Mouse (Mus musculus) CH12.LX (cell line): ENCODE measurements around the gene Siah2. TPM values are rescaled to one million over a fixed set of nuclear protein-coding genes. Genes with fewer than 3 reads are reported as not detected.
A peak's percentile ranks its signal among the peaks of the same experiment; 100 is the strongest.

ENCODE experiments used
- DNase-seq: peaks from one replicate; pipeline ENCODE4 v3.0.0-alpha.2; 2013; ENCODE audit errors: extremely low read depth
- H3K27ac ChIP-seq: 2 replicates; pipeline ENCODE4 v1.5.1; 2012; ENCODE audit warnings: low read depth, mild to moderate bottlenecking, control low read depth, moderate library complexity; ENCODE audit not compliant: insufficient read depth
- H3K27me3 ChIP-seq: replicated peaks from 2 replicates; pipeline ENCODE3; 2012; ENCODE audit warnings: inconsistent platforms
- H3K36me3 ChIP-seq, 2 experiments: replicated peaks in 1 of 2; 2 replicates each; pipeline versions ENCODE3 to v1.6.1; 2012; ENCODE audit warnings: inconsistent platforms in 1 of 2, low read length in 1 of 2, mild to moderate bottlenecking in 1 of 2, mixed read lengths in 1 of 2, moderate library complexity in 1 of 2; ENCODE audit not compliant: control insufficient read depth in 1 of 2, insufficient read depth in 1 of 2
- H3K4me1 ChIP-seq, 2 experiments: 2 replicates each; pipeline ENCODE4 v1.6.1; 2012; ENCODE audit warnings: inconsistent platforms in 1 of 2, moderate library complexity in 1 of 2; ENCODE audit not compliant: insufficient read depth in 2 of 2, control insufficient read depth in 1 of 2
- H3K4me2 ChIP-seq: 2 replicates; pipeline ENCODE4 v1.6.1; 2012; ENCODE audit warnings: low read depth, mild to moderate bottlenecking, control low read depth; ENCODE audit not compliant: poor library complexity, insufficient read depth, severe bottlenecking
- H3K4me3 ChIP-seq, 3 experiments: fragments of 150-350 bp in 1 of 3; sonication (generic) in 1 of 3; replicated peaks in 1 of 3; 2 replicates each; pipeline versions ENCODE3 to v1.5.1; 2011 to 2012; ENCODE audit warnings: low read depth in 2 of 3, low read length in 2 of 3, mild to moderate bottlenecking in 2 of 3, moderate library complexity in 2 of 3, control low read depth in 1 of 3, improper control_type of control experiment in 1 of 3, inconsistent platforms in 1 of 3, mixed read lengths in 1 of 3; ENCODE audit not compliant: poor library complexity in 1 of 3
- H3K79me2 ChIP-seq: replicated peaks from 2 replicates; pipeline ENCODE4 v1.6.1; 2012; ENCODE audit warnings: mild to moderate bottlenecking, moderate library complexity; ENCODE audit not compliant: control insufficient read depth, poor library complexity, insufficient read depth, severe bottlenecking; ENCODE audit errors: extremely low read depth
- H3K9ac ChIP-seq: 2 replicates; pipeline ENCODE4 v1.6.1; 2012; ENCODE audit warnings: low read depth, mild to moderate bottlenecking, control low read depth, moderate library complexity; ENCODE audit not compliant: insufficient read depth
- H3K9me3 ChIP-seq: replicated peaks from 2 replicates; pipeline ENCODE3; 2012; ENCODE audit warnings: low read length, inconsistent platforms, mixed read lengths
- BHLHE40 ChIP-seq: IDR thresholded peaks from 2 replicates; pipeline ENCODE4 v1.6.1; 2011; ENCODE audit warnings: mild to moderate bottlenecking, low read depth, low read length, improper control_type of control experiment
- CHD1 ChIP-seq: IDR thresholded peaks from 2 replicates; pipeline ENCODE4 v1.6.1; 2012; ENCODE audit warnings: low read depth, low read length, improper control_type of control experiment, inconsistent platforms
- ETS1 ChIP-seq: conservative IDR thresholded peaks from 2 replicates; pipeline ENCODE4 v1.6.1; 2012; ENCODE audit warnings: low read depth, mild to moderate bottlenecking, inconsistent platforms, low read length, improper control_type of control experiment, moderate library complexity
- JUND ChIP-seq: conservative IDR thresholded peaks from 2 replicates; pipeline ENCODE4 v1.6.1; 2011; ENCODE audit warnings: low read depth, low read length, improper control_type of control experiment
- MAX ChIP-seq: IDR thresholded peaks from 2 replicates; pipeline ENCODE4 v1.6.1; 2011; ENCODE audit warnings: low read length, improper control_type of control experiment
- MEF2A ChIP-seq: IDR thresholded peaks from 2 replicates; pipeline ENCODE4 v1.6.1; 2014; ENCODE audit warnings: low read depth, mild to moderate bottlenecking, inconsistent platforms, low read length, improper control_type of control experiment, borderline replicate concordance
- MXI1 ChIP-seq: IDR thresholded peaks from 2 replicates; pipeline ENCODE4 v1.6.1; 2011; ENCODE audit warnings: mild to moderate bottlenecking, low read depth, low read length, improper control_type of control experiment
- MYC ChIP-seq: IDR thresholded peaks from 2 replicates; pipeline ENCODE4 v1.6.1; 2011; ENCODE audit warnings: low read depth, mild to moderate bottlenecking, improper control_type of control experiment, low read length
- NRF1 ChIP-seq: IDR thresholded peaks from 2 replicates; pipeline ENCODE4 v1.6.1; 2014; ENCODE audit warnings: low read depth, mild to moderate bottlenecking, inconsistent platforms, low read length, improper control_type of control experiment, moderate library complexity
- RCOR1 ChIP-seq: conservative IDR thresholded peaks from 2 replicates; pipeline ENCODE4 v1.6.1; 2012; ENCODE audit warnings: low read depth, mild to moderate bottlenecking, inconsistent platforms, low read length, improper control_type of control experiment
- UBTF ChIP-seq: IDR thresholded peaks from 2 replicates; pipeline ENCODE4 v1.6.1; 2012; ENCODE audit warnings: low read depth, mild to moderate bottlenecking, inconsistent platforms, low read length, improper control_type of control experiment, moderate library complexity
- ZC3H11A ChIP-seq: IDR thresholded peaks from 2 replicates; pipeline ENCODE4 v1.6.1; 2012; ENCODE audit warnings: low read depth, mild to moderate bottlenecking, inconsistent platforms, low read length, improper control_type of control experiment
- dilution Hi-C: fragments of 300-500 bp; cut with MboI; formaldehyde crosslinking; loops from 2 replicates; pipeline ENCODE4 v1.14.3; 2020; ENCODE audit warnings: low sequenced_read_pairs; ENCODE audit not compliant: extremely low pct_unique_long_range_greater_than_20kb, extremely low pct_ligation_motif_present
- in situ Hi-C: fragments of 300-500 bp; cut with MboI; formaldehyde crosslinking; loops from 3 replicates; pipeline ENCODE4 v1.14.3; 2019; ENCODE audit warnings: low sequenced_read_pairs, low pct_ligation_motif_present, low pct_unique_long_range_greater_than_20kb, mixed read lengths
- polyA plus RNA-seq: library from polyadenylated mRNA; unstranded; fragments of >175 nt; gene quantifications from 2 replicates; pipeline ENCODE4 v1.2.1, GENCODE M21; 2012; ENCODE audit warnings: low read depth; ENCODE audit not compliant: insufficient read length
- total RNA-seq, 2 experiments: library from RNA; depleted of rRNA; stranded (reverse); fragments of 300-350 nt in 1 of 2; fragments of >200 nt in 1 of 2; gene quantifications; 2 replicates each; pipeline ENCODE4 v1.2.3; 2012 to 2014

Gene Siah2
- total and polyA plus RNA-seq, 3 experiments, result 104 to 142 (median 140) TPM

GRCm38 (mm10) chr3:58695044-58695443, 2.8 kb upstream of the Siah2 start:
- DNase-seq, result no peak
- Histone ChIP-seq H3K27me3 (no peaks in the 10 kb centered on the region), H3K4me2 (peak overlapping the region; percentile 97), H3K4me3 (peak overlapping the region in 2 of 3 experiments; percentile 2 to 98), H3K4me1 (peaks cover 16 to 42% of the 10 kb centered on the region in 2 experiments), H3K27ac (peak overlapping the region; percentile 100), H3K79me2 (peaks cover 42% of the 10 kb centered on the region), H3K9ac (peak overlapping the region; percentile 99), H3K36me3 (peaks cover 0 to 10% of the 10 kb centered on the region in 2 experiments), H3K9me3 (no peaks in the 10 kb centered on the region)
- TF ChIP-seq JUND, result 0 out of 2 replicates have a peak, but pooled peaks have one; percentile 11
- TF ChIP-seq CHD1, result peak; percentile 61; the same call in 1 of the 2 replicates
- TF ChIP-seq ETS1, result 0 out of 2 replicates have a peak, but pooled peaks have one; percentile 16
- no peak for TF ChIP-seq MEF2A
- dilution Hi-C loops, result no loop called here
- in situ Hi-C loops, result loop anchor here (25.0 kb wide), 1 partner anchor 283 kb away; the partner anchor contains the start of gene Tsc22d2

- dilution Hi-C loops, result no loop called here
- Histone ChIP-seq H3K36me3 (peaks cover 12 to 16% of the 10 kb centered on the region in 2 experiments), H3K27ac (peak overlapping the region; percentile 84), H3K79me2 (peaks cover 59% of the 10 kb centered on the region), H3K27me3 (no peaks in the 10 kb centered on the region), H3K9ac (peak overlapping the region; percentile 99), H3K9me3 (no peaks in the 10 kb centered on the region), H3K4me2 (peak overlapping the region; percentile 78), H3K4me1 (peaks cover 15 to 32% of the 10 kb centered on the region in 2 experiments), H3K4me3 (peak overlapping the region; percentile 67 to 98 (median 67))
- no peak for DNase-seq
- TF ChIP-seq MXI1 (peak; percentile 68; the same call in 1 of the 2 replicates), MYC (peak; percentile 83), NRF1 (no peak), MAX (0 out of 2 replicates have a peak, but pooled peaks have one; percentile 14), BHLHE40 (0 out of 2 replicates have a peak, but pooled peaks have one; percentile 23), ZC3H11A (no peak), MEF2A (no peak), RCOR1 (0 out of 2 replicates have a peak, but pooled peaks have one; percentile 16)
- in situ Hi-C loops, result loop anchor here (25.0 kb wide), 1 partner anchor 281 kb away; the partner anchor contains the start of gene Tsc22d2
These were observed 1.1 kb upstream of the Siah2 start for GRCm38 (mm10) chr3:58693331-58693730.

GRCm38 (mm10) chr3:58691374-58691939, 743 bp downstream of the Siah2 start:
- dilution Hi-C loops, result no loop called here
- Histone ChIP-seq H3K36me3 (peaks cover 18 to 28% of the 10 kb centered on the region in 2 experiments), H3K79me2 (peaks cover 74% of the 10 kb centered on the region), H3K9me3 (no peaks in the 10 kb centered on the region), H3K4me1 (peaks cover 8 to 23% of the 10 kb centered on the region in 2 experiments), H3K4me2 (no peak overlapping the region), H3K4me3 (peak overlapping the region; percentile 75 to 98 (median 91)), H3K27me3 (no peaks in the 10 kb centered on the region), H3K9ac (peak overlapping the region; percentile 92), H3K27ac (peak overlapping the region; percentile 94)
- DNase-seq, result no peak
- in situ Hi-C loops, result loop anchor here (25.0 kb wide), 1 partner anchor 279 kb away; the partner anchor contains the start of gene Tsc22d2
- TF ChIP-seq UBTF, result peak; percentile 0; the same call in 1 of the 2 replicates
- TF ChIP-seq ETS1, result no peak
